Mouse (Mus musculus) embryonic fibroblast, embryonic 13.5 days (primary cell): ENCODE measurements at regions not wholly inside any gene's neighbourhood (a gene's known extent, or its start where the extent isn't known, plus 50 kb on each side); places are given as distances from the start of the nearest gene placed in this dataset.
"Not testable (repeated sequence)": the region's sequence is repeated elsewhere in the genome, so short reads cannot be mapped to it uniquely, and the experiment has no call there.

Experiments used
- H3K27ac ChIP-seq: 2 replicates; pipeline ENCODE4 v1.5.1; 2012; ENCODE audit warnings: low read length, control low read depth, inconsistent platforms; ENCODE audit not compliant: insufficient read depth
- H3K4me1 ChIP-seq: 2 replicates; pipeline ENCODE4 v1.6.1; 2011; ENCODE audit warnings: low read length; ENCODE audit not compliant: control insufficient read depth, insufficient read depth
- H3K4me3 ChIP-seq: 2 replicates; pipeline ENCODE4 v1.5.1; 2011; ENCODE audit warnings: mild to moderate bottlenecking, control low read depth, low read length; ENCODE audit not compliant: insufficient read depth
- CTCF ChIP-seq: IDR thresholded peaks from 2 replicates; pipeline ENCODE4 v1.5.1; 2011; ENCODE audit warnings: mild to moderate bottlenecking, control low read depth, low read length, moderate library complexity, borderline replicate concordance; ENCODE audit not compliant: insufficient read depth
- POLR2A ChIP-seq: IDR thresholded peaks from 2 replicates; pipeline ENCODE4 v1.6.1; 2011; ENCODE audit warnings: low read depth, mild to moderate bottlenecking, control low read depth, low read length, moderate library complexity

DNA sequence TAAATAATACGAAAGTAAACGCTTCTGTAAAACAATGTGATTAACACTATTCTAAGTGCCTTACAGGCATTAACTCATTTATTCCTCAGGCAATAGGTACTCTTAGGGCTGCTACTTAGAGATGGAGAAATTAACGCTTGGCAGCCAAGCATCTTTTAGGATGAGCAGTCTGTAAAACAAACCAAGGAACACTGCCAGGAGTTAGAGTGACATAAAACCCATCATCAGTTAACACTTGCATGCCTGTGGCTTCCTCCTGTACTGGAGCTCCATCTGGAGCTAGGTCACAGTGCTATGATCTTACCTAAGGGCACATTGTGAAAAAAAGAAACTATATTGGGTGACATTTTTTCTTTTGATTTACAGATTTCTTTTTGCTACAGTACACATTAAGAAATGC, 209.4 kb upstream of the Zfp770 start:
- Histone ChIP-seq H3K4me1 (no peaks in the 10 kb centered on the region), H3K4me3 (no peak overlapping the region), H3K27ac (no peak overlapping the region)
- TF ChIP-seq CTCF = no peak
- TF ChIP-seq POLR2A = no peak

DNA sequence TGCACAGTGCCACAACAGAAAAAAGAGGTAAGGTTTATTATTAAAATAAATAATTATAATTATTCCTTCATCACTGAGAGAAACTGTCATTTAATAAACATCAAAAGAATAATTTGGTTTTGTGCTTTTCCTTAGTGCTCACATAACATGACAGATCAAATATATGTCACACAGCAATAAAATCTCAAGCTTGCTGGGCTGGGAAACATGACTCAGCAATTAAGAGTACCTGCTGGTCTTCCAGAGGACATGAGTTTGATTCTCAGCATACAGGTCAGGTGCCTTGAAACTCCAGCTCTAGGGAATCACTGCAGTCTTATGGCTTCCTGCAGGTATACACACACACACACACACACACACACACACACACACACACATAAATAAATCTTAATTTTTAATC, 208.3 kb upstream of the Zfp770 start:
- TF ChIP-seq CTCF = no peak
- TF ChIP-seq POLR2A = no peak
- H3K4me3 ChIP-seq = no peak overlapping the region
- no peak overlapping the region for H3K27ac ChIP-seq
- no peaks in the 10 kb centered on the region for H3K4me1 ChIP-seq

DNA sequence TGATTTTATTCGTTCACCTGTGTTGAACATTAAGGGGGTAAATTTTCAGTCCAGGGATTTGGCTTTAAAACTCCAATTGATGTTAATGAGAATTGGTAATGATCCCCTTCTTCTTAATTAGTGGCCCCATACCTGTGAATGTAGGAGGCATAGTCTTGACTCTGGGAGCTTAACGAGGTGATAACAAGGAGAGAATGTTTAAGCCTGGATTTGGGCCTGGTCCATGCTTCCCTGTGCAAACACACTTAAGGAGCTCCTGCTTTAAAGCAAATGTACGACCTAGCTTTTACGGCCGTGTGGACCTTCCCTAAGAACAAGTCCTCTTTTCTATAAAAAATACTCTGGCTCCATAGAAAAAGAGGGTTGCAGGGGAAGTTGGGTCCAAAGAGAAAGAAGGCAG, 206.1 kb upstream of the Zfp770 start:
- no peaks in the 10 kb centered on the region for H3K4me1 ChIP-seq
- H3K27ac ChIP-seq = no peak overlapping the region
- TF ChIP-seq POLR2A = no peak
- no peak for TF ChIP-seq CTCF

DNA sequence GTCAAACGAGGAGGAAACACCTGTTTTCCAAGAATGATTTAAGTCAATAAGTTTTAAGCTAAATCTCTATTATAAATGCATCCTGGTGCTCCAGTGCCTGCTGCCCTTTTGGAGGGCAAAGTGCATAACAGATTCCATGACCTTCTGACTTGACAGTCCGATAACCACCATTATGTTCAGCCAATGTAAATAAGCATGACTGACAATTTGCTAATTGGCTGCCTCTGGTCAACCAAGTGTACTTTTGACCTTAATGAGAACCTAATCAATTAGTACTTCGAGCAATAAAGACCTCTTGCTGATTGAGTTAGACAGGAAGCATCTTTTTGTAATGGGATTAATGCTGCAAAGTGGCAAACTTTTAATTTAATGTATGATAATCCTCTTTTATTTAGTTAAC, 183.3 kb upstream of the Zfp770 start:
- TF ChIP-seq CTCF (no peak), POLR2A (no peak)
- no peaks in the 10 kb centered on the region for H3K4me1 ChIP-seq

More for the DNA sequence above, 206.1 kb upstream of the Zfp770 start:
- H3K4me3 ChIP-seq = no peak overlapping the region

DNA sequence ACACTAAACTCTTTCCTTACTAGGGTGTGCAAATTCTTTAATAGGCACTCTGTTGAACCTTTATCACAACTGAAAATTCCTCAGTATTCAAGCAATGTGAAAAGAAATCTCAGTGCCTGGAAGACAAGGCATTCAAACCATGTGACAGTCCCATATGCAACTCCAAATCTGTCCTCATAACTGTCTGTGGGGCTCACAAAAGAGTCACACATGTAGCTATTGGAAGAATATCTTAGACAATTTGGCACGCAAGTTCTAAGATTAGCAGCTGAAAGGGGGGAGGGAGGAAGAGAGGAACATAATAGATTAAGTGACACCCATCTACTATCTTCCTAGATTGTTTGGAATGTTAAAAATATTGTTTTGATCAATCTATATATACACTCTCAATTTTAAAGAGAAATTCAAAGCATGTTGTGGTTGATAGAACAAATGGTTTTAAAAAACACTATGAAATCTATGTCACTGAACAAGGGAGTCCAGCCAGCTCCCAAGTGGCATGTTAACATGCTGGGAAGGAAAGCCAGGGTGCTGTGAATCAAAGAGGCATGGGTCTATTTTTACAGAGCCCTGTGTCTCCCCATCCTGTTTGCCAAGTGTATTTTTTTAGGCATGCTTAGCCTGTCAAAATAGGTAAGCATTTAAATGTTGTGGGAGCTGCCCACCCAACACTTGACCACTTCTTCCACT, 177.7 kb upstream of the Zfp770 start:
- Histone ChIP-seq H3K27ac (no peak overlapping the region), H3K4me3 (no peak overlapping the region), H3K4me1 (no peaks in the 10 kb centered on the region)
- TF ChIP-seq POLR2A (no peak), CTCF (no peak)

More for the DNA sequence above, 183.3 kb upstream of the Zfp770 start:
- Histone ChIP-seq H3K4me3 (no peak overlapping the region), H3K27ac (no peak overlapping the region)

DNA sequence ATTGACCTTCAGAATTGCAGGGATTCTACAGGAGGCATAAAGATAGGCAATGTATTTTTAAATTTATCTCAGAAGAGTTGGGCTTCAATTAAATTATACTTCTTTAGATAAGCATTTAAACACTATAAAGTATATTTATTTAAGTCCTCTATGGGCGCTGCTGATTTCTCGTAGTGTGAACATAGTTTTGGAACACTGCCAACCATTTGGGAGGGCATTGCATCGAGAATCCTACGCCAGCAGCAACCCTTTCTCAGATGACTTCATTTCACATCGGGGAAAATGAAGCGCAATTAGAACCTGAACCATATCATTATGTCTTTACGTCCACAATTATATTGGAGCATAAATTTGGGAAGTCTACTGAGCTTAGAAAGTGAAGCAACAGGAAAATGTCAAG, 172.2 kb upstream of the Zfp770 start:
- H3K27ac ChIP-seq = no peak overlapping the region
- no peak overlapping the region for H3K4me3 ChIP-seq
- TF ChIP-seq POLR2A (no peak), CTCF (no peak)
- no peaks in the 10 kb centered on the region for H3K4me1 ChIP-seq

DNA sequence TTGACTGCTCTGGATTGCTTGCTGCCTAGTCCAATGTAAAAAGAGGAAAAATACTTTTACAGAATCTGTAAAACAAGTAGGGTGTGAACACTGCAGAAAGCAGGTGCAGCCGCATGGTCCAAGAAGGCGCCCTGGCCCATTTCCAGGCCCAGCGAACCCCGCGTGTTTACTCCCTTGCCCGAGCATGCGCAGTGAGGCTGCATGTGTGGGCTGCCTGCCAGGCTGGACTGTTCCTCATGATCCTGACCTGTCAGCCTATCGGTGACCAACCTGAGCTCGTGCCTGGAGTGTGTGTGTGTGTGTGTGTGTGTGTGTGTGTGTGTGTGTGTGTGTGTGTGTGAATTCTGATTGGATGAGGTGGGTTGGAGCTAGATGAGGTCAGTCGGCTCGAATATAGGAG, 152.6 kb upstream of the Zfp770 start:
- not testable (repeated sequence) for H3K4me1 ChIP-seq, H3K27ac ChIP-seq

DNA sequence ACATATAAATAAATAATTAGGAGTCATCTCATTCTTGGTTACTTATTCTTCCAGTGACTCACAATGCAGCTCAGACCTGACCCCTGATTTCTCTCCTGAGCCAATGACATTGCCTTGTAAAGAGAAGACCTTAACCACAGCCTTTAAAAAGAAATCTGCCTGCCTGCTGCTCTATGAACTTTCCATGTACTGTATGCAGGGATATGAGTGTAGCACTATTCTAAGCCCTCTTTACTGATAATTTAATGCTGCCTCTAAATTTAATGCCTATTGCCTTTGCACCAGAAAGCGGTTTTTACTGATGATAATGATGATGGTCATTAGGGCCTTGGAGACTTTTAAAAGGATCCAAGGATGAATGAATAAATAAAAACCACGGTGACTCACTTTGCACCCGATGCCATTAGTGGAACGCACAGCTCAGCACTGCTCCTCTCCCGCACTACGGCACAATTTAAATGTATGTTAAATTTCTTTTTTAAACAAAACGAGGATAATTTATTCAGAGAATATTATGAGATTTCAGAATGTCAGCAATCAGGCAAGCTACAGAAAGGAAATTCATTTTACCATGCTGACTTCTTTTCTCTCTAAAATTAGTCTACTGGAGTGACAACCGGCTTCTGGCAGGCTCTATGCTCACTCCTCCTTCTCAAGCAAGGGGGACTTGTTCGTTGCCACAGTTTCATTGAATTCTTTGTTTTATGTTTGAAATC, 139.5 kb upstream of the Zfp770 start:
- Histone ChIP-seq H3K4me1 (no peaks in the 10 kb centered on the region), H3K4me3 (no peak overlapping the region), H3K27ac (no peak overlapping the region)
- no peak for TF ChIP-seq CTCF
- no peak for TF ChIP-seq POLR2A

More for the DNA sequence above, 152.6 kb upstream of the Zfp770 start:
- not testable (repeated sequence) for H3K4me3 ChIP-seq

DNA sequence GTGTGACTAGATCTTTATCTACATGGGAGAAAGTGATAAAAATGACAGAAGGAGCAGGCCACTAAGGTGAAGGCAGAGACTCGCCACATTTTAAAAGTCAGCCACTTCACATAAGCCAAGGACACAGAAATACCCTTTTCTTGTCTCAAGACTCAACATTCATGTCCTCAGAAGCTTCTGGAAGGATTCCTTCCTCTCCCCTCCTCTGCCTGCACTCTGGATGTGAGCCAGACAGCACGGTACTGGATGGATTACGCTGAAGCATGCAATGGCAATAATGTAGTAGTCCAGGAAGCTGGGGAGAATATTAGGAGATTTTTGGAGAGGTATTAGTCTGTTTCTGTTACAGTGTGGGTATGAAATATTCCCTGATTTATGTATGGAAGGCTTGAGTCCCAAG, 100.5 kb upstream of the Zfp770 start:
- no peak for TF ChIP-seq POLR2A
- no peak for TF ChIP-seq CTCF
- H3K27ac ChIP-seq = no peak overlapping the region
- no peaks in the 10 kb centered on the region for H3K4me1 ChIP-seq
- H3K4me3 ChIP-seq = no peak overlapping the region

DNA sequence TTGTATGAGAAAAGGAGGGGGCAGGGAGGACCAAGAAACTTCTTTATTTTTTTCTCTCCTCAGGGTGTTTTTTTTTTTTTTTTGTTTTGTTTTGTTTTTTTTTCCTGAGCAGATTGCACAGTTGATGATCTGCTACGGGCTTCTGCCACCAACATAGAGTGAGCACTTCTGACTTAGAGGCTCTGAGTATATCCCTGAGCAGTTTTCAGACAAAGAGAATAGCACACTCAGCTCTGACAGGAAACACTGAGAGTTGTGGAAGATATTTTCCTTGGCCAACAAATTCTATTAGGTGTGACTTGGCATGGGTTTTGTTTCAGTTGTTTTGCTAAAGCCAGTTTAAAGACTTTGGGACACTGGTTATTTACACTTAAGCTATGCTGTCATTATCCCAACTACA, 93.8 kb upstream of the Zfp770 start:
- Histone ChIP-seq H3K4me3 (no peak overlapping the region), H3K4me1 (no peaks in the 10 kb centered on the region), H3K27ac (no peak overlapping the region)
- no peak for TF ChIP-seq POLR2A
- no peak for TF ChIP-seq CTCF

DNA sequence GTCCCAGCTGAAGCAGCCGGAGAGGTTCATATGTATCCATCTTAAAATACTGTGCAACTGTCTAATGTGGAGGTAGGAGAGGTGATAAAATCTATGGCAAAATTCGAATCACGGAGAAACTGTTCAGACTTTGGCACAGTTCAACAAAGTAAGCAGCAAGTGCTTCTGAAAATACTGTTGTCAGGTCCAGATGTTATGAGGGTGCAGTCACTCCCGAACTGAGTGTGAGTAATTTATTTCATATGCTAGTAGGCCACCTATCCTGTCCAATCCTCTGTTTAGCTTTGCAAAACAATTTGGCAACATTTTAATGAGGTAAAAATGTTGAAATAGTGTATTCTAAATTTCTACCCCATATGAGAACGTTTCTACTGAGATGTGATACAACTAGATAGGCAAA, 90.1 kb upstream of the Zfp770 start:
- Histone ChIP-seq H3K4me3 (no peak overlapping the region), H3K27ac (no peak overlapping the region)
- TF ChIP-seq CTCF (no peak), POLR2A (no peak)

More for the DNA sequence above, 90.1 kb upstream of the Zfp770 start:
- H3K4me1 ChIP-seq = no peaks in the 10 kb centered on the region
